Mouse (Mus musculus): ENCODE results near the gene Uchl5. TPM values are rescaled to one million over a fixed set of nuclear protein-coding genes. Genes with fewer than 3 reads are reported as not detected.

Uchl5 gene
- polyA plus RNA-seq, 1 experiment from 2014 or later: 81.0 TPM

Other genes starting within 250 kb of the Uchl5 start
- gene B3galt2, start 136.6 kb upstream of the Uchl5 start, polyA plus RNA-seq (2016; fragmentation: Nextera tagmentation; extraction: Ambion mirVana): 0.77 and 1.1 TPM in 2 replicates
- 37.3 and 38.1 TPM in 2 replicates for gene Cdc73, start 74.4 kb upstream of the Uchl5 start, polyA plus RNA-seq (2016; fragmentation: Nextera tagmentation; extraction: Ambion mirVana)
- gene Glrx2, start 60.9 kb upstream of the Uchl5 start, polyA plus RNA-seq (2016; fragmentation: Nextera tagmentation; extraction: Ambion mirVana): 125 and 129 TPM in 2 replicates
- gene Trove2, start 204 bp upstream of the Uchl5 start, polyA plus RNA-seq (2016; fragmentation: Nextera tagmentation; extraction: Ambion mirVana): 29.3 and 34.1 TPM in 2 replicates
- gene Rgs2, start 226.9 kb downstream of the Uchl5 start, polyA plus RNA-seq (2016; fragmentation: Nextera tagmentation; extraction: Ambion mirVana): 69.5 and 81.3 TPM in 2 replicates

All from embryonic facial prominence, embryonic 12.5 days (tissue).